8 mouse cellular contexts compared by ENCODE assay signal in the genomic region with DNA sequence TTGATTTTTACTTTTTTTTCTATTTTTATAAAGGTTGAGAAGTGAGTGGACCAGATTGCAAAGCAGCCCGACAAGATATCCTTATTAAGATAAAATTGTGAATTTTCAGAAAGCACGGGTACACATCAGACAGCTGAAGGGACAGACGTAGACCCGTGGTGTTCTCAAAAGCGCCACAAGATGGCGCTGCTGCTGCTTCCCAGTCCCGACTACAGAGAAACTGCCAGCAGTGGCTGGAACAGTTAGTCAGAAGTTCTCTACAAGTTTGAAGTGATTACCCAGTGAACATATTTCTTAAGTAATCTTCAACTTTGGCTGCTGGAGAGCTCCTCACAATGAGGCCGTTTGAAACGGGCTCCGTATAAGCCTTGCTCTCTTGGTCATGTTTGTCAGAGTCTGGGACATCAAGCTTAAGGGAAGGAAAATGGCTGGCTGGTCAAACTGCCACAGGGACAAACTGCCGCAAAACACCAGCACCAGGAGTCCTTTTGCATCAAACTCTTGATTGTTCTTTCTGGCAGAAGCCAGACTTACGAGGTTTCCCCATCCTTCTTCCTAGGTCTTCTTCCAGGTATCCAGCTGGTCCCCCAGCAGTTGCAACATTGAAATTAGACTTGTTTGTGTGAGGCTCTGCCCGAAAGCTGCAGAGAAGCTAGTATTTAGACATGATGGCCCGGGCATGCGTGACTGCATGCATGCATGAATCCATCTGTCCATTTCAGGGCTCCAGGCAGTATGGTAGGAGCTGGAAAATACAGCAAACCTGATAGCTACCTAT.
DNase-seq lines count a peak whose midpoint lies in the region; ATAC-seq and TF ChIP-seq lines count a peak whose summit lies in the region.

No protein-coding gene starts in this region.

- TF ChIP-seq CTCF in brain, embryonic 14.5 days (IDR thresholded peaks at IDR 0.05; ENCODE audit: borderline replicate concordance, extremely low read depth, insufficient read depth, insufficient read length) = peak; percentile 98
- TF ChIP-seq CTCF in embryonic fibroblast, embryonic 13.5 days (IDR thresholded peaks at IDR 0.05; ENCODE audit: borderline replicate concordance, insufficient read depth, low read length) = peak; percentile 78
- TF ChIP-seq CTCF in thymus, adult 2 months (IDR thresholded peaks at IDR 0.05; ENCODE audit: borderline replicate concordance, control insufficient read depth, extremely low read depth, insufficient read depth, low read length, poor library complexity) = peak; percentile 66; the same call in 1 of the 2 replicates

- no peak overlapping the region for H3K4me3 ChIP-seq in embryonic fibroblast, embryonic 13.5 days (ENCODE audit: insufficient read depth, low read length)
- H3K4me3 ChIP-seq in heart, embryonic 10.5 days = peak overlapping the region; percentile 13; the same call in 1 of the 2 replicates
- no peak overlapping the region for H3K4me3 ChIP-seq in kidney, embryonic 14.5 days (ENCODE audit: low read length)
- H3K4me3 ChIP-seq in limb, embryonic 12.5 days (replicated peaks) = no peak overlapping the region
- H3K4me3 ChIP-seq in neural tube, embryonic 12.5 days = no peak overlapping the region
- no peak overlapping the region for H3K4me3 ChIP-seq in thymus, adult 2 months (ENCODE audit: control insufficient read depth, insufficient read depth, low read length)

- H3K4me1 ChIP-seq in embryonic fibroblast, embryonic 13.5 days (ENCODE audit: control insufficient read depth, insufficient read depth, low read length) = no peaks in the 10 kb centered on the region
- no peaks in the 10 kb centered on the region for H3K4me1 ChIP-seq in heart, embryonic 10.5 days
- no peaks in the 10 kb centered on the region for H3K4me1 ChIP-seq in kidney, embryonic 14.5 days (ENCODE audit: control insufficient read depth, insufficient read depth, low read length)
- peaks cover 15% of the 10 kb centered on the region for H3K4me1 ChIP-seq in limb, embryonic 12.5 days (replicated peaks)
- H3K4me1 ChIP-seq in neural tube, embryonic 12.5 days = no peaks in the 10 kb centered on the region
- H3K4me1 ChIP-seq in thymus, adult 2 months (replicated peaks; ENCODE audit: control insufficient read depth, insufficient read depth, low read length) = no peaks in the 10 kb centered on the region

- no peak for TF ChIP-seq POLR2A in brain, embryonic 14.5 days (IDR thresholded peaks at IDR 0.05; ENCODE audit: borderline replicate concordance, extremely low read depth, insufficient read depth, insufficient read length, poor library complexity, severe bottlenecking)
- no peak for TF ChIP-seq POLR2A in embryonic fibroblast, embryonic 13.5 days (IDR thresholded peaks at IDR 0.05; ENCODE audit: low read depth, low read length)
- TF ChIP-seq POLR2A in thymus, adult 2 months (IDR thresholded peaks at IDR 0.05; ENCODE audit: control insufficient read depth, extremely low read depth, insufficient read depth, low read length, poor library complexity) = no peak

- no peaks in the 10 kb centered on the region for H3K36me3 ChIP-seq in heart, embryonic 10.5 days
- no peaks in the 10 kb centered on the region for H3K36me3 ChIP-seq in kidney, embryonic 14.5 days (ENCODE audit: control insufficient read depth, insufficient read depth, low read length)
- no peaks in the 10 kb centered on the region for H3K36me3 ChIP-seq in limb, embryonic 12.5 days
- no peaks in the 10 kb centered on the region for H3K36me3 ChIP-seq in neural tube, embryonic 12.5 days
- H3K36me3 ChIP-seq in thymus, adult 2 months (ENCODE audit: control insufficient read depth, insufficient read depth, low read length) = no peaks in the 10 kb centered on the region

- ATAC-seq in kidney, embryonic 14.5 days (ENCODE audit: low FRiP score, low TSS enrichment) = peak; percentile 86
- ATAC-seq in limb, embryonic 12.5 days (ENCODE audit: insufficient number of reproducible peaks, insufficient read depth, low FRiP score, low TSS enrichment, low read depth) = peak; percentile 37; the same call in 1 of the 2 replicates
- ATAC-seq in neural tube, embryonic 12.5 days (ENCODE audit: low FRiP score, low read depth) = peak; percentile 53; the same call in 1 of the 2 replicates

- no peaks in the 10 kb centered on the region for H3K27me3 ChIP-seq in heart, embryonic 10.5 days (ENCODE audit: insufficient read depth, poor library complexity, severe bottlenecking)
- no peaks in the 10 kb centered on the region for H3K27me3 ChIP-seq in kidney, embryonic 14.5 days (ENCODE audit: control insufficient read depth, insufficient read depth, low read length)
- H3K27me3 ChIP-seq in limb, embryonic 12.5 days = peaks cover 9% of the 10 kb centered on the region
- no peaks in the 10 kb centered on the region for H3K27me3 ChIP-seq in neural tube, embryonic 12.5 days (replicated peaks)
- no peaks in the 10 kb centered on the region for H3K27me3 ChIP-seq in thymus, adult 2 months (ENCODE audit: control insufficient read depth, insufficient read depth, low read length)

- DNase-seq in ES-CJ7 (ENCODE audit: low read depth, low spot score) = peak; percentile 76
- peak; percentile 92 for DNase-seq in brain, embryonic 14.5 days (ENCODE audit: low read depth)
- DNase-seq in heart, embryonic 10.5 days (ENCODE audit: low spot score) = peak; percentile 76
- peak; percentile 40 for DNase-seq in thymus, adult 2 months

- WGBS in heart, embryonic 10.5 days = 27% methylated on average over 15 of the region's 15 CpGs
- 23% methylated on average over 15 of the region's 15 CpGs for WGBS in kidney, embryonic 14.5 days
- WGBS in limb, embryonic 12.5 days = 27% methylated on average over 15 of the region's 15 CpGs
- 25% methylated on average over 15 of the region's 15 CpGs for WGBS in neural tube, embryonic 12.5 days
- WGBS in thymus, adult 2 months = 28% methylated on average over 15 of the region's 15 CpGs

- H3K27ac ChIP-seq in embryonic fibroblast, embryonic 13.5 days (ENCODE audit: insufficient read depth, low read length) = no peak overlapping the region
- H3K27ac ChIP-seq in heart, embryonic 10.5 days = no peak overlapping the region
- H3K27ac ChIP-seq in kidney, embryonic 14.5 days (ENCODE audit: low read depth, low read length) = no peak overlapping the region
- no peak overlapping the region for H3K27ac ChIP-seq in limb, embryonic 12.5 days
- no peak overlapping the region for H3K27ac ChIP-seq in neural tube, embryonic 12.5 days
- no peak overlapping the region for H3K27ac ChIP-seq in thymus, adult 2 months (ENCODE audit: control insufficient read depth, insufficient read depth, low read length)

- H3K9ac ChIP-seq in kidney, embryonic 14.5 days (ENCODE audit: low read depth, low read length) = no peak overlapping the region
- no peak overlapping the region for H3K9ac ChIP-seq in limb, embryonic 12.5 days (replicated peaks)
- no peak overlapping the region for H3K9ac ChIP-seq in neural tube, embryonic 12.5 days

- H3K9me3 ChIP-seq in heart, embryonic 10.5 days = no peaks in the 10 kb centered on the region
- no peaks in the 10 kb centered on the region for H3K9me3 ChIP-seq in kidney, embryonic 14.5 days (ENCODE audit: control insufficient read depth, low read length)
- H3K9me3 ChIP-seq in limb, embryonic 12.5 days = no peaks in the 10 kb centered on the region
- no peaks in the 10 kb centered on the region for H3K9me3 ChIP-seq in neural tube, embryonic 12.5 days

- 0 out of 2 replicates have a peak overlapping the region, but pooled peaks have one; percentile 9 for H3K4me2 ChIP-seq in kidney, embryonic 14.5 days (replicated peaks; ENCODE audit: low read depth, low read length)
- H3K4me2 ChIP-seq in limb, embryonic 12.5 days = no peak overlapping the region
- no peak overlapping the region for H3K4me2 ChIP-seq in neural tube, embryonic 12.5 days (replicated peaks)

Comparison
In these comparisons a context has a peak if more than half of its experiments do, and no peak if none do; other contexts are left out.
1. DNase-seq: peak in every context shown above with its lines; median percentile 92 in brain, embryonic 14.5 days; 76 in ES-CJ7; 76 in heart, embryonic 10.5 days; 40 in thymus, adult 2 months.